Mouse (Mus musculus): ENCODE measurements around the gene Numb. TPM values are rescaled to one million over a fixed set of nuclear protein-coding genes. Genes with fewer than 3 reads are reported as not detected.

Numb gene
- total RNA-seq, 2 experiments from 2014 or later: 26.7 to 38.7 TPM

DNA sequence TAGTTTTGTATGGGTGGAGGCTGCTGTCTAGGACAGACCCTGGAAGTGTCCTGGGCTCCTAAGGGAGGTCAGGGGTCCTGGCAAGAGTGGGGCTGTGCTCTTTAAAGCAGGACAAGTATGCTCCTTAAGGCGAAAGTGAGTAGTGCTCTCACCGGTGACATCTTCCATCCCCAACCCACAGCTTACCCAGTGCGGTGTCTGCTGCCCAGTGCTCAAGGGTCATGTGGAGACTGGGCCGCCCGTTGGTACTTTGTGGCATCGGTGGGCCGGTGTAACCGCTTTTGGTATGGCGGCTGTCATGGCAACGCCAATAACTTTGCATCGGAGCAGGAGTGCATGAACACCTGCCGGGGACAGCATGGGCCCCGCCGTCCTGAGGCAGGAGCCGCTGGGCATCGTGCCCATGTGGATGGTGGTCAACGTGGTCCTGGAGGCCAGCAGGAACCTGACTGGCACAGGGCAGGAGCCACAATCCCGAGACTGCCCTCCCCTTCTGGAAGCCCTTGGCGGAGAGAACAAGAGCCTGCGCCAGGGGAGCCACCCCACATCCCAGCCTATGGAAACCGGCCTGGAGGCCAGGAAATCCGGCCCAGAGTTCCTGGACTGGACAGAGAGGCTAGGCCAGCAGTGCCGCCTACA, 140.0 kb downstream of the Numb start:
- no peak overlapping the region for H3K4me3 ChIP-seq
- TF ChIP-seq CTCF (conservative IDR thresholded peaks at IDR 0.05): no peak
- no peak for DNase-seq (ENCODE audit: low spot score in 2 of 2)
- H3K27ac ChIP-seq: no peak overlapping the region

GRCm38 (mm10) chr12:83781204-83781603, 140.5 kb downstream of the Numb start:
- DNase-seq (ENCODE audit: low spot score in 2 of 2): no peak
- TF ChIP-seq CTCF (conservative IDR thresholded peaks at IDR 0.05): no peak
- Histone ChIP-seq H3K27ac (no peak overlapping the region), H3K4me3 (no peak overlapping the region)

DNA sequence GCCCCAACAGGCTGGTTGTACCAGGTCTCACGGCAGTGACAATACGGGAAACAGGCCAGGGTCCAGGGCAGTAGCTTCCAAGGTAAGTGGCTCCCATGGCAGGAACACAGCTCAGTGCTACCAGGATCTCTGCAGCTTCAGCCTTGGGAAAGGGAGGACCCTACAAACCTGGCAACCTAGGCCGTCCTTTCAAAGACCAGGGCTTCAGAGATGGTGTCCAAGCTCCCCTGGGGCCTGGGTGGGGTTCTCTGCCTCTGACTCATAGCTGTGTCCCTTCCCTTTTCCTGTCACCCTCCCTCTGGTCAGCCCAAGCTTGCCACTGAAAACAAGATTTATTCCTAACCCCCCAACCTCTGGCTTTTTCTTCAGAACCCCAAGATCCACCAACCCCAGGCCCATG, 141.6 kb downstream of the Numb start:
- Histone ChIP-seq H3K4me3 (no peak overlapping the region), H3K27ac (no peak overlapping the region)
- no peak for TF ChIP-seq CTCF (conservative IDR thresholded peaks at IDR 0.05)
- no peak for DNase-seq (ENCODE audit: low spot score in 2 of 2)

GRCm38 (mm10) chr12:83776766-83777165, 145.0 kb downstream of the Numb start:
- H3K27ac ChIP-seq: no peak overlapping the region
- DNase-seq (ENCODE audit: low spot score in 2 of 2): no peak
- H3K4me3 ChIP-seq: no peak overlapping the region
- no peak for TF ChIP-seq CTCF (conservative IDR thresholded peaks at IDR 0.05)

DNA sequence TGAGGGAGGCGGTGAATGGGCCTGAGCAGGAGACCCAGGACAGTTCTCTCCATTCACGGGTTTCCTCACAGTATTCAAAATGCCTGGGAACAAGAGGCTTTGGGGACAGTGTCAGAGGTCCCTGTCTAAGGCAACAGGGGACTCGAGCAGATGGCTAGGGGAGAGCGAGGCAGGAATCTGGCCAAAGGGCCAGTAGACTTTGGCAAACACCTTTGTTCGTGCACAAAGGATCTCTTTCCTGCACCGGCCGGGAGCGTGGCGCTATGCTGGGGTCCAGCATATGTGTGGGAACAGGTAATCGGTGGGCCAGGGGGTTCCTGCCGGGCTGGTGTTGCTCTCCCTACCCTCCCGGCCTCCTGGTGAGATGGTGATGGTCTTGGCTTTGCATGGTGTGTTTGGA, 146.1 kb downstream of the Numb start:
- Histone ChIP-seq H3K4me3 (no peak overlapping the region), H3K27ac (no peak overlapping the region)
- DNase-seq (ENCODE audit: low spot score in 2 of 2): no peak
- no peak for TF ChIP-seq CTCF (conservative IDR thresholded peaks at IDR 0.05)

DNA sequence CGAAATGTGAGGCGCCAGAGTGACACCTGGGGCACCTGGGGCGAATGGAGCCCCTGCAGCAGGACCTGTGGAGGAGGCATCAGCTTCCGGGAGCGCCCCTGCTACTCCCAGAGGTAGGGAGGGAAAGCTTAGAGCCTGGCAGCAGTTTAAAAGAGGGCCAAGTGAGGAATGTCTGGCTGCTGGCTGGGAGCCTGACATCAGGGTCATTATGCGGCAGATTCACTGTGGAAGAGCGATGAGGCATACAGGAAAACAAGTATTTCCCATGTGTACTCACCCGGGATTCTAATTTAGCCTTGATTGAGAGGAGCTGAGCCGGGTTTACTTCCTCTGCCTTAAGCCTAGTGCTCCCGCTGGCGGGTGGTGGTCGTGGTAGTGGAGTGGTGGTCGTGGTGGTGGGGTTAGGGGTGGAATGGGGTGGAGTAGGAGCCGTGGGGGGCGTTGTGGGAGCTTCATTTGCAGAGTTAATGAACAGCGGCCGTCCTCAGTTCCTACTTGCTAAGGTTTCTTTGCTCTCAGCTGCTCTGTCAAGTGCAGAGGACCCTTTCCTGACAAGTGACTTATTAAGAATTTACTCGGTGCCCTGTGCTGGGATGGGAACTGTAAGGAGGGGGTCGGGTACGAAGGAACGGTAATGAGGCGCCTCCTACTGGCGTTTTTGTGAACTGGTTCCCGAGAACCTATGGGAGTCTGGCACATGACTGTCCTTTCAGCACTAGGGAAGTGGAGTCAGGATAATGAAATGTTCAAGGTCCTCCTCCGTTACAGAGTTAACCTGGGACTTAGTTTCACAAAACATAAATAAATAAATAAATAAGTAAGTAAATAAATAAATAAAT, 151.1 kb downstream of the Numb start:
- H3K27ac ChIP-seq: no peak overlapping the region
- DNase-seq (ENCODE audit: low spot score in 2 of 2): peak; percentile 32 to 53

DNA sequence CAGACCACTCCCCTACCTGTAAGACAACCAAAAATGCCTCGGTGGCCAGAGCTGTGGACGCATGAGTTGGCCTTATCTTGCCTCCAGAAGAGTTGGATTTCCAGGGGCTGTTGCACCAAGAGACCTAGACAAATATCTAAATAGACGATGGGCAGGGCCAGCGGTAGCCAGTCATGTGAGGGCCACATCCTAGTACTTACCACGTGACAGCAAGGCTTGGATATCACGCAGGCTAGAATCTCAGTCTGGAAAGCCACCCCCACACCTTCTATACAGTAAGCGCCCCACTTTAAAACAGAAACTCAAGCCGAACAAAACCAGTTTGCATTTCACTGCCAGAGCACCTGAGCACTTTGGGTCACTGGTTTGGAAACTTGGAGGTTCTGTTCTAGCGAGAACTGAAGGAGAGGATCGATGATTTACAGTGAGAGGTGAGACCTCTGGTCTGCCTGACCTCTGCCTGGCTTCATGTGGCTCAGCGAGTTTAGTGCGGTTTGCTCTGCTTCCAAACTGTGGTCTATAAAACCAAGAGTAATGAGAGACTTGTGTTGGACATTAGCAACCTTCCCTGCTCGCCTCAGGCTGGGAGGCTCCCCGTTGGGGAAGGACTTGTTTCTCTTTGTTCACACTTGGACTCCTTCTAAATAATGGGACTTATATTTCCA, 153.4 kb downstream of the Numb start:
- TF ChIP-seq CTCF (conservative IDR thresholded peaks at IDR 0.05): no peak
- Histone ChIP-seq H3K27ac (no peak overlapping the region), H3K4me3 (no peak overlapping the region)
- no peak for DNase-seq (ENCODE audit: low spot score in 2 of 2)

More for the DNA sequence above, 151.1 kb downstream of the Numb start:
- no peak overlapping the region for H3K4me3 ChIP-seq
- peak; percentile 85 for TF ChIP-seq CTCF (conservative IDR thresholded peaks at IDR 0.05)

GRCm38 (mm10) chr12:83767833-83768232, 153.9 kb downstream of the Numb start:
- TF ChIP-seq CTCF (conservative IDR thresholded peaks at IDR 0.05): no peak
- DNase-seq (ENCODE audit: low spot score in 2 of 2): no peak
- H3K27ac ChIP-seq: no peak overlapping the region
- no peak overlapping the region for H3K4me3 ChIP-seq

GRCm38 (mm10) chr12:83765965-83766603, 155.7 kb downstream of the Numb start:
- no peak for TF ChIP-seq CTCF (conservative IDR thresholded peaks at IDR 0.05)
- H3K27ac ChIP-seq: no peak overlapping the region
- no peak for DNase-seq (ENCODE audit: low spot score in 2 of 2)
- H3K4me3 ChIP-seq: no peak overlapping the region

DNA sequence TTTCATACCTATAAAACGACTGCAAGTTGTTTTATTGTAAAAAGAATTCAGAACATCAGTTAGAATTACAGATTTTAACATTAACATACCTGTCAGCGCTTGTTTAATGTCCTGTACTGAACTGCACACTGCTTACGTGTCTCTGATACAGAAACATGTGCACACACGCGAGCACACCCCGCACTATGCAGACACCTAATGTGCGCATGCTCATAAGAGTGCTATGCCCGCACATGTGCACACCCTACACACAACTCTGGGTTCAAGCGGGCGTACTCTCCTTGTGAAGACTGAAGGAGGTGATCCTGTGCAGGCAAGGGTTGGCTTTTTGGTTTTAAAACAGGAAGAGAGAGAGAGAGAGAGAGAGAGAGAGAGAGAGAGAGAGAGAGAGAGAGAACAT, 157.2 kb downstream of the Numb start:
- TF ChIP-seq CTCF (conservative IDR thresholded peaks at IDR 0.05): no peak
- Histone ChIP-seq H3K27ac (no peak overlapping the region), H3K4me3 (no peak overlapping the region)
- DNase-seq (ENCODE audit: low spot score in 2 of 2): no peak

- peak overlapping the region; percentile 50; the same call in 1 of the 2 replicates for H3K4me3 ChIP-seq
- no peak overlapping the region for H3K27ac ChIP-seq
- DNase-seq (ENCODE audit: low spot score in 2 of 2): no peak
- TF ChIP-seq CTCF (conservative IDR thresholded peaks at IDR 0.05): no peak
Observed at GRCm38 (mm10) chr12:83764044-83764365, 157.7 kb downstream of the Numb start.

- no peak within 1 kb of the TSS for H3K27ac ChIP-seq
- no peak for DNase-seq (ENCODE audit: low spot score in 2 of 2)
- TF ChIP-seq CTCF (conservative IDR thresholded peaks at IDR 0.05): no peak
- peak within 1 kb of the TSS; percentile 50 for H3K4me3 ChIP-seq
Observed at GRCm38 (mm10) chr12:83763311-83764043, 158.3 kb downstream of the Numb start, which contains the start of gene Papln. TSS of gene Papln (plus strand) at chr12:83763634.

Measured in layer of hippocampus, adult 2 months (tissue).